Mouse (Mus musculus) liver, adult 2 months (tissue): ENCODE measurements around the gene Rad9b. TPM values are rescaled to one million over a fixed set of nuclear protein-coding genes. Genes with fewer than 3 reads are reported as not detected.

Experiments used
- DNase-seq: peaks from one replicate; pipeline ENCODE4 v3.0.0-alpha.2; 2011; ENCODE audit warnings: low read depth, low spot score; ENCODE audit errors: extremely low read depth
- H3K27ac ChIP-seq: fragments of 200-500 bp; replicated peaks from 2 replicates; pipeline ENCODE4 v1.5.1; 2012; ENCODE audit warnings: low read depth, mild to moderate bottlenecking, control low read depth, inconsistent platforms, low read length; ENCODE audit not compliant: insufficient read depth
- H3K27me3 ChIP-seq: fragments of 200-500 bp; 2 replicates; pipeline ENCODE4 v1.6.1; 2012; ENCODE audit warnings: mild to moderate bottlenecking, moderate library complexity, low read length, inconsistent platforms; ENCODE audit not compliant: control insufficient read depth, insufficient read depth
- H3K36me3 ChIP-seq: fragments of 200-500 bp; 2 replicates; pipeline ENCODE4 v1.6.1; 2012; ENCODE audit warnings: low read length, inconsistent platforms; ENCODE audit not compliant: control insufficient read depth, insufficient read depth
- H3K4me1 ChIP-seq: fragments of 200-500 bp; 2 replicates; pipeline ENCODE4 v1.6.1; 2011; ENCODE audit warnings: low read length; ENCODE audit not compliant: control insufficient read depth, insufficient read depth
- H3K4me3 ChIP-seq: fragments of 200-500 bp; 2 replicates; pipeline ENCODE4 v1.5.1; 2011; ENCODE audit warnings: low read depth, mild to moderate bottlenecking, control low read depth, low read length, moderate library complexity; ENCODE audit not compliant: insufficient read depth
- H3K79me2 ChIP-seq: fragments of 200-500 bp; 2 replicates; pipeline ENCODE4 v1.6.1; 2012; ENCODE audit warnings: inconsistent platforms, mild to moderate bottlenecking, low read length, moderate library complexity; ENCODE audit not compliant: control insufficient read depth, insufficient read depth
- H3K9ac ChIP-seq: fragments of 200-500 bp; 2 replicates; pipeline ENCODE4 v1.6.1; 2012; ENCODE audit warnings: low read depth, mild to moderate bottlenecking, control low read depth, inconsistent platforms, low read length
- CTCF ChIP-seq: fragments of 200-500 bp; IDR thresholded peaks from 2 replicates; pipeline ENCODE4 v1.5.1; 2011; ENCODE audit warnings: low read depth, low read length, control low read depth
- POLR2A ChIP-seq: fragments of 200-500 bp; IDR thresholded peaks from 2 replicates; pipeline ENCODE4 v1.6.1; 2011; ENCODE audit warnings: low read length, control low read depth; ENCODE audit not compliant: insufficient read depth; ENCODE audit errors: extremely low read depth
- WGBS: fragments of 180-500 bp; shearing (Covaris S2); methylation state at CpG from one replicate; pipeline ENCODE4 v1.1.7; 2018; 5-methylcytosine and 5-hydroxymethylcytosine counted together
- polyA plus RNA-seq: library from polyadenylated mRNA; depleted of rRNA; stranded (reverse); fragments of >200 nt; gene quantifications from 2 replicates; pipeline ENCODE4 v1.2.3, GENCODE M21; 2012; rRNA removed
- total RNA-seq: library from RNA; depleted of rRNA; stranded (reverse); fragments of >200 nt; gene quantifications from 2 replicates; pipeline ENCODE4 v1.2.3, GENCODE M21; 2014; rRNA removed

The Rad9b gene
- 3.8 and 4.5 TPM in 2 replicates for total RNA-seq
- polyA plus RNA-seq: 1.00 and 1.5 TPM in 2 replicates

- Histone ChIP-seq H3K79me2 (peaks cover 8% of the 10 kb centered on the region; the same call in 1 of the 2 replicates), H3K27ac (peak within 1 kb of the TSS; percentile 54), H3K4me1 (no peaks in the 10 kb centered on the region), H3K4me3 (peak within 1 kb of the TSS; percentile 82), H3K9ac (peak within 1 kb of the TSS; percentile 86), H3K27me3 (no peaks in the 10 kb centered on the region), H3K36me3 (no peaks in the 10 kb centered on the region)
- TF ChIP-seq POLR2A: no peak
- TF ChIP-seq CTCF: no peak
- 2% methylated on average over 51 of the region's 51 CpGs for WGBS
- peak; percentile 90 for DNase-seq
These were observed at the start of gene Rad9b, which contains the start of gene Vps29 for GRCm38 (mm10) chr5:122353807-122354491. Gene Rad9b, minus strand, starts transcription at chr5:122354233. Gene Vps29, plus strand, starts transcription at chr5:122354369.

GRCm38 (mm10) chr5:122403362-122403761, 49.3 kb upstream of the Rad9b start:
- TF ChIP-seq POLR2A (no peak), CTCF (no peak)
- Histone ChIP-seq H3K27me3 (no peaks in the 10 kb centered on the region), H3K36me3 (peaks cover 21% of the 10 kb centered on the region; the same call in 1 of the 2 replicates), H3K4me3 (no peak overlapping the region), H3K4me1 (peaks cover 8% of the 10 kb centered on the region), H3K79me2 (no peaks in the 10 kb centered on the region), H3K27ac (no peak overlapping the region), H3K9ac (no peak overlapping the region)
- DNase-seq: no peak
- WGBS: 93% methylated on average over 12 of the region's 12 CpGs

GRCm38 (mm10) chr5:122402772-122403171, 48.7 kb upstream of the Rad9b start:
- Histone ChIP-seq H3K36me3 (peaks cover 21% of the 10 kb centered on the region; the same call in 1 of the 2 replicates), H3K79me2 (no peaks in the 10 kb centered on the region), H3K4me1 (peaks cover 8% of the 10 kb centered on the region), H3K27me3 (no peaks in the 10 kb centered on the region), H3K4me3 (no peak overlapping the region), H3K9ac (no peak overlapping the region), H3K27ac (peak overlapping the region; percentile 20; the same call in 1 of the 2 replicates)
- 86% methylated on average over 5 of the region's 5 CpGs for WGBS
- DNase-seq: peak; percentile 35
- TF ChIP-seq POLR2A (no peak), CTCF (no peak)

GRCm38 (mm10) chr5:122402160-122402559, 48.1 kb upstream of the Rad9b start:
- H3K36me3 ChIP-seq: peaks cover 21% of the 10 kb centered on the region; the same call in 1 of the 2 replicates
- 83% methylated on average over 13 of the region's 13 CpGs for WGBS
- H3K27ac ChIP-seq: peak overlapping the region; percentile 20; the same call in 1 of the 2 replicates
- no peaks in the 10 kb centered on the region for H3K27me3 ChIP-seq
- TF ChIP-seq CTCF (no peak), POLR2A (no peak)
- no peaks in the 10 kb centered on the region for H3K79me2 ChIP-seq
- peaks cover 8% of the 10 kb centered on the region for H3K4me1 ChIP-seq
- H3K9ac ChIP-seq: no peak overlapping the region
- peak; percentile 45 for DNase-seq
- H3K4me3 ChIP-seq: no peak overlapping the region

GRCm38 (mm10) chr5:122401303-122401640, 47.2 kb upstream of the Rad9b start:
- DNase-seq: no peak
- peak; percentile 96 for TF ChIP-seq CTCF
- TF ChIP-seq POLR2A: no peak
- Histone ChIP-seq H3K27me3 (no peaks in the 10 kb centered on the region), H3K4me1 (peaks cover 8% of the 10 kb centered on the region), H3K27ac (peak overlapping the region; percentile 16; the same call in 1 of the 2 replicates), H3K36me3 (peaks cover 15% of the 10 kb centered on the region; the same call in 1 of the 2 replicates), H3K4me3 (no peak overlapping the region), H3K79me2 (no peaks in the 10 kb centered on the region), H3K9ac (no peak overlapping the region)
- 26% methylated on average over 8 of the region's 8 CpGs for WGBS
